Mouse (Mus musculus) v-Abl transformed pro-B cells (cell line): ENCODE results near the gene Psenen.

Experiments used
- in situ Hi-C, 2 experiments: fragments of 400-800 bp; cut with MboI; formaldehyde crosslinking; loops; one replicate each; pipeline ENCODE4 v1.15.1; 2025; ENCODE audit not compliant: unreplicated experiment in 2 of 2

Gene Psenen

DNA sequence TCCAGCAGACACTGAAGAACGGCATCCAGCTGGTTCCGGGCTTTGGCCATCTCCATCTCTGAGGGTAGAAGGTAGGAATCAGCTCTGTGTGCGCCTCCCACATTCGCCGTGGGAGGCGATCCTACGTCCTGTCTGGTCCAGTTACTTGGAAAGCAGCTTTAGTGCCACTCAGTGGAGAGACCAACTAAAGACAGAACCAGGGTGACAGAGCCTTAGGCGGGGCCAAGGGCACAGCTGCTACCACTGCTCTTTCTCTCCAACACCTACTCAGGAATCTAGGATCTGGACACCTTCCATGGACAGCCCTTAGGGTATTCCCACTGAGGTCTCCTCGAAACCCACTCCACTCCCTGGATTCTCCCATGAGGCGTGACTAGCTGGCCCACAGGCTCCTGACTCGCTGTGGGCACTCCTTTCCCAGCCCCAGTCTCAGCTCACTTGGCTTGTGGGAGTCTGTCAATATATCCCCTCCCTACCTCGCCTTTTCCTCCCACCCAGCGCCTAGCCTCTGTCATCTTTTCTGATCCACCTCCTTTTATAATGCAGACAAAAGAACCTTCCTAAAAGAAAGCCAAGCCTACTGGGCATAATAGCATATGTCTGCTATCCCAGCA is 5.4 kb downstream of the Psenen start:
- in situ Hi-C loops: loop anchor here in 1 of 2 experiments (5.0 kb wide), 1 partner anchor 66 kb away; the partner anchor contains the start of gene Prodh2

DNA sequence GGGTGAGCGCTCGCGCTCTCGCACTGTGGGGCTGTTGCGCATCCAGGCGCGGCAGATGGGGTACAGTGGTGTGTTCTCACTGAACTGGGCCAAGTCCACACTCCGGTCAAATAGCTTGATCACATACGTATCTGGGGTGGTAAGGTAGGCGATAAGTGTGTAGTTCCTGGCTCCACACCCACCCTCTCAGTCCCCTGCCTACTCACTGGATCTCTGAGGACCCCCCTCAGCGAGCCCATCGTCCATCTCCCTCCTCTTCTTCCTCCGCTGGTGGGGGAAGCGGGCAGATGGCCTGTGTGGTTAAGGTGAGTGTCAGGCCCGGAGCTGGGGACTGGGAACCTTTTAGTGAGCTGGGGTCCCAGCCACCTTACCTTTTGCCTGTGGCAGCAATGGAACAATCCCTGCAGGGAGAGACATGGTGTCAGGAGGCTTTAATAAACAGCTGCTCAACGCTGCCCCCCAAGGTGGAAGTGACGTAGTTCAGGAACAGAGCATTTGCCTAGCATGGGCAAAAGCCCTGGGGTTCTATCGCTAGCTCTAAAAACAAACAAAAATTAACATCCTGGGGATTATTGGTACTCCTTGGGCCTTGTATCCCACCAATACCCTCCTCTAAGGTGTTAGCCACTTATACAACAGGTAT is 6.4 kb downstream of the Psenen start:
- in situ Hi-C loops: loop anchor here in 1 of 2 experiments (5.0 kb wide), 1 partner anchor 65 kb away; the partner anchor contains the start of gene Prodh2

DNA sequence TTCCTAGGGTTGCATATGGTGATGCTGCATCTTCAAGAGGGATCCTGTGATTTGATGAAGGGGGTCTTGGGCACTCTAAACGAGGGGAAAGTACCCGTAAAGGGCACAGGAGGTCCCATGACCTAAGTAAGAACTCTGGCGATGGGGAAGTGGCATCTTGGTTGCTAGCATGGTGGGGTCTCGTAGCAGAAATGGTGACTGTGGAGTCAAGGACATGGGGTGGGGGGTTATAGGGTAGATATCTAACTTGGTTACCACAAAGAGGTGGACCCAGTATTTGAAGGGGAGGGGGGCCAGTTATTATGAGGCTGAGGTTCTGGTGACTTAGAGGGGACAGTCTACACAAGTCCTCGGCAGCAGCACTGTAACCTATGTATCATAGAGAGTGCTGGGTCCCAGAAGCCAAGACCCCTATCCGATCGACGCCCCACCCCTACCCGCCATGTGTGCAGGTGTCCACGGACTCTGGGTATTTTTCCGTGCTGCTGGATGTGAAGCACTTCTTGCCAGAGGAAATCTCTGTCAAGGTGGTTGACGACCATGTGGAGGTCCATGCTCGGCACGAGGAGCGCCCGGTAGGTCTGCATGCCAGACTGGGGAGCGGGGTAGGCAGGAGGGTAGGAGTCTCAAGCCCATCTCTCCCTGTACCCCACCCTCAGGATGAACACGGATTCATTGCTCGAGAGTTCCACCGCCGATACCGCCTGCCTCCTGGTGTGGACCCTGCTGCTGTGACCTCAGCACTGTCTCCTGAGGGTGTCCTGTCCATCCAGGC is 9.4 kb downstream of the Psenen start:
- in situ Hi-C loops: no loop called here

DNA sequence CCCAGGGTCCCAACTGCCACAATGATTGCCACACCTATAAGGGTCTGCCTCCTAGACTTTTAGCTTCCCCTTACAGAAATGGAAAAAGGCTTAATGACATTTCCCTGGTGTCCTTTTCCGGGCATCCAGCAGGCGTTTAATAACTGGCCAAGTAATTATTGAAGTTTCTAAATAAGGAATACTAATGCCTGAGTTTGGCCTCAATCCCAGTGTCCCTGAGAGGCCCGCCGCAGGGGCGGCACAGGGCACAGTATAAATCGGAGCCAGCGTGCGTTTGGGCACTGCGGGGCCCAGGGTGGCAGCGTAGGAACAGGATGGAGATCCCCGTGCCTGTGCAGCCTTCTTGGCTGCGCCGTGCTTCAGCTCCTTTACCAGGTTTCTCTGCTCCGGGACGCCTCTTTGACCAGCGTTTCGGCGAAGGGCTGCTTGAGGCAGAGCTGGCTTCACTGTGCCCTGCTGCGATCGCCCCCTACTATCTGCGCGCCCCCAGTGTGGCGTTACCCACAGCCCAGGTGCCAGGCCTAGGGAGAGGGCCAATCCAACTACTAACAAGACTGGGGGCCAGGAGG is 10.3 kb downstream of the Psenen start:
- in situ Hi-C loops: no loop called here

DNA sequence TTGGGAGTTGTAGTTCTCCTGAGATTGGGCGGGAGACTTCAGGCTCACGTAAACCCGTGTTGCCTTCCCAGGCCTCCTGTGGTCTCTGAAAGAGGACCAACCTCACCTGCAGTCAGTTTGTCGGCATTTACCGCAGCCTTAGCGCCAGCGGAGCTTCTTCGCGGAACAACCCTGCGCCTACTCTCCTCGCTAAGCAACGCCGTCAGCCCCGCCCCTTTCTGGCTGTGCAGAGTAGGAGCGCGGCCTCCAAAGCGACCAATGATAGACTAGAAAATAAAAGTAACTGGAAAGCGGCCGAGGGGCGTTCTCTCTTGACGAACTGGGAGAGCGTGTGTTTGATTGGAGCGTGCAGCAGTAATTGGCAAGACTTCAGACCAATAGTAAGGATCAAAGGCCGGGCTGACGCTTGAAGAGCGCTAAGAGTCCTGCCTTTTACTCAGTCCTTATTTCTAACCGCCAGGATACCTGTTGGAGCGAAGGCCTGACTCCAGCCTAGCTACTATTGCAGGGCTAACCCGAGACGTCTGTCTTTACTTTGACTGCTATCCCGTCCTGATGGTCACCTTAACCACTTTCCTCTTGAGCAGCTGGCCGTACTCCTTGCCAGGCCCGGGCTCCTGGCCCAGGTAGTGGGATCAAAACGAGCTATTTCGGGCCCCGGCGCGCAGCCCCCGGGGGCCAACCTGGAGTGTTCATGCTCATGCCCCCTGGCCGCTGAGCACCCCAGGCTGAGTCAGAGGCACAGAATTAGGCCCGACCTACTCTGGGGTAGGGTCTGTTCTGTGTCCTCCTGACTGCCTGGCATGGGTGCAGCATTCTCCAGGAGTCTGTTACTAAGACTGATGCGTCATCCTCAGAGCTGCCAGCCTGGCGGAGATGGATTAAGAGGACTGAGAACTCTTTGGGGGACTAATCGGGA is 11.1 kb downstream of the Psenen start, which contains the start of the genes Hspb6 and Proser3:
TSS of gene Hspb6 (plus strand) at position 77 of the 919 bp plus-strand sequence.
TSS of gene Proser3 (minus strand) at position 198 of the 919 bp plus-strand sequence.
- in situ Hi-C loops: no loop called here

DNA sequence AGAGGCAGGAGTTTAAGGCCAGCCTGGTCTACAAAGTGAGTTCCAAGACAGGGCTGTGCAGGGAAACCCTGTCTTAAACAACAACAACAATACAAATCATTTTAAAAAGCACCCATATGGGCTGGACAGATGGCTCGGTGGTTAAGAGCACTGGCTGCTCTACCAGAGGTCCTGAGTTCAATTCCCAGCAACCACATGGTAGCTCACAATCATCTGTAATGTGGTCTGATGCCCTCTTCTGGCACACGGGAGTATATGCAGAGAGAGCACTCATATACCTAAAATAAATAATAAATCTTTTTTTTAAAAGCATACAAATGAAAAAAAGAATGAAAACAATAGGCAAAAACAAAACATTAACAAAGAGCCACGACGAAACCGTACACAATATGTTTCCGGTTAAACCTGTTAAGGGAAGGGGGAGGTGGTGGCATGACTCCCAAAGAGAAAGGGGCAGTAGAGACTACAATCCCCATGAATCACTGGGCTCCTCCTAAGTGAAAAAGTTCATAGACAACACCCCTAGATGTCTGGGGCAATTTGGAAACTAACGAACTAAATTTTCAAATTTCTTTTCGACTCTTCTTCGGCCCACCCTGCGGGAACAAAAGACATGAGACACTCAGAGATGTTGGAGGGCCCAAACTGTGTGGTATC is 11.9 kb downstream of the Psenen start:
- in situ Hi-C loops: no loop called here

DNA sequence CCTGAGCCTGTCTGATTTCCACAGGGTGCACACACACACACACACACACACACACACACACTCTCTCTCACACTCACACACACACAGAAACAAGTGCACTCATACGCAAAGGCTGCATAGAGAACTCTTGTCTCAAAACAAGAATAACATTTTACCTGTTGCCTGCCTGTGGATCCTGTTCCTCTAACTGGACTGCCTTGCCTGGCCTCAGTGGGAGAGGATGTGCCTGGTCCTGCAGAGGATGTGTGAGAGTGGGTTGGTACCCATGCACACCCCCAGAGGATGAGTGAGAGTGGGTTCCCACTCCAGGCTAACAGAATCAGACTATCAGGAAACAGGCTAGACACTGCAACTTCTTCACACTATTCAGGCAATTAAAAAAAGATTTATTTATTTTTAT is 12.8 kb downstream of the Psenen start:
- in situ Hi-C loops: no loop called here

DNA sequence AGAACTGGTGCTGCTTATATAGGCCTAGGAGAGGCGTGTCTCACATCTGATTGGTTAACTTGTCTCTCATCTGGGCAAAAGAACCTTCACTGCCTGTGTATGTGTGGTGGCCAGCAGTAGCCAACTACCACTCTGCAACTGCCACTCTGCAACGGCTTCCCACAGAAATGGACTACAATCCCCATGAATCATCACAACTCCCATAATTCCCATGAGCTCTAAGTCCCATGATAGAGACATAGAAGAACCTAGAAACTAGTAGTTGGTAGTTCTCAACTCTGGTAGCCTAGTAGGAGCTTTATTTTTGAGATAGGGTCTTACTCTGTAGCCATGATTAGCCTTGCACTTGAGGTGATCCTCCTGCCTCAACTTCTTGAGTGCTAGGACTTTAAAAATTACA is 13.5 kb downstream of the Psenen start:
- in situ Hi-C loops: loop anchor here in 1 of 2 experiments (5.0 kb wide), 1 partner anchor 58 kb away; the partner anchor contains the start of gene Prodh2

DNA sequence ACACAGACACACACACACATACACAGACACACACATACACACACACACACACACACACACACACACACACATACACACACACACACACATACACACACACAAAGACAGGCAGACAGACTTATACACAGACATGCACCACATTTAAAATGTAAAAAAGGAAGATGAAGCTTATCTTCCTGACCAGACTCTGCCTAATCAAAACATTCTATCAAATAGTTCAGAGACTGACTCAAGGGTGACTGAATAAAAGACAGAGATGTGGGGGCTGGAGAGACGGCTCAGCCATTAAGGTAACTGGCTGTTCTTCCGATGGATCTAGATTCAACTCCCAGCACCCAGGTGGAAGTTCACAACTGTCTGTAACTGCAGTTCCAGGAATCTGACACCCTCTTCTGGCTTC is 19.1 kb downstream of the Psenen start:
- in situ Hi-C loops: no loop called here

DNA sequence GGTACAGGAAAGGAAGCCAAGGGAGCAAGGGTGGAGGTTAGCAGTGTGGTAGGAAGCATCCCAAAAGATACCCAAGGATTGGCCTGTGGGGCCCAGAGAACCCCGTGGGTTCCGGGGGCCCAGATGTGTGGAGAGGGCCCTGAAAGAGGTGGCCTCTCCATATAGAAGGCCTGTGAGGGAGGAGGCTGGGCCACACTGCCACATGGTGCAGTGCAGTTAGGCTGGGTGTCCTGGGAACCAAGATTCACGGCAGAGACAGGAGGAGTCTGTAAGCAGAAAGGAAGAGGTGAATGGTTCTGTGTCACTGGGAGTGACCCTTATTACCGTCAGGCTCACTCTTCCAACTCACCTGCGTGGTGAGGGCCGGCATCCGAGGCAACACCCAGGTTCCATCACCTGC is 22.9 kb downstream of the Psenen start:
- in situ Hi-C loops: no loop called here

DNA sequence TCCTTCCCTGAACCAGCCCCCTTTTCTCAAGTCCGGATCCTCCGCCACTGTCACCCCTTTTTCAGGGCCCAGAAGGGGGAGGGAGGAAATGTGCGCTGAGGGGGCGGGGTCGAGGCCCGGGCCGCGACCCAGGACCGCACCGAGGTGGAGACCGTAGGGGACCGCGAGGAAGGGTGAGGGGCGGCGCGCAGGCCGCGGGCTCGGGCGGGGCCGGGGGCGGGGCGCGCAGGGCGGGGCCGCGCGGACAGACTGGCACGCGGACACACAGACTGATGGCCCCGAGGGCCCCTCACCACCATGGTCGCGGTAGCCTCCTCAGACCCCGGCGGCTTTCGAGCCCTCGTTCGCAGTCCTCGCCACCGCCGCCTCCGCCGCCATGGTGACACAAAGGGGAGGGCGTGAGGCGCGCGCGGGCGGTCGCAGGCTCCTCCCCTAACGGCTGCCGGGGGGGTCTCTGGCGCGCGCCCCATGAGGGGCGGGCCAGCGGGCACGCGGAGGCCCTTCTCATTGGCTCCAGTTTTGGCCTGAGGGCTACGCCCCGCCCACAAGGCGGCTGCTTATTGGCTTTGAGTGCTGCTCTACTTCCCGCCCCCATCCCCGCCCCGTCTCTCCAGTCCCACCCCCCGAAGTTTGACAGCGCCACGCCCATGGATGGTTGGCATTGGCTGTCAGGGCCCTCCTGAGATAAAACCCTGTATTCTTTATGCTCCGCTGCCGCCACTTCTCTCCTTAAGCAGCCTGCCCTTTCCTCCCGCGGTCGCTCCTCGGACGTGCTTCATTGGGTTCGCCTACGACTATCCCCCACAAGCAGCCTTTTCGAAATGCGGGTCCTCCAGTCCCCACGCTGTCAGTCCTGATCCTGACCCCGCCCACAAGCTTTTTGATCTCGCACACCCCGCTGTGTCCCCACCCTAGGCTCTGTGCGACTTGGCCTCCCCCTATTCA is 28.5 kb downstream of the Psenen start, which contains the start of gene Arhgap33:
TSS of gene Arhgap33 (minus strand) at position 428 of the 945 bp plus-strand sequence.
- in situ Hi-C loops: no loop called here

DNA sequence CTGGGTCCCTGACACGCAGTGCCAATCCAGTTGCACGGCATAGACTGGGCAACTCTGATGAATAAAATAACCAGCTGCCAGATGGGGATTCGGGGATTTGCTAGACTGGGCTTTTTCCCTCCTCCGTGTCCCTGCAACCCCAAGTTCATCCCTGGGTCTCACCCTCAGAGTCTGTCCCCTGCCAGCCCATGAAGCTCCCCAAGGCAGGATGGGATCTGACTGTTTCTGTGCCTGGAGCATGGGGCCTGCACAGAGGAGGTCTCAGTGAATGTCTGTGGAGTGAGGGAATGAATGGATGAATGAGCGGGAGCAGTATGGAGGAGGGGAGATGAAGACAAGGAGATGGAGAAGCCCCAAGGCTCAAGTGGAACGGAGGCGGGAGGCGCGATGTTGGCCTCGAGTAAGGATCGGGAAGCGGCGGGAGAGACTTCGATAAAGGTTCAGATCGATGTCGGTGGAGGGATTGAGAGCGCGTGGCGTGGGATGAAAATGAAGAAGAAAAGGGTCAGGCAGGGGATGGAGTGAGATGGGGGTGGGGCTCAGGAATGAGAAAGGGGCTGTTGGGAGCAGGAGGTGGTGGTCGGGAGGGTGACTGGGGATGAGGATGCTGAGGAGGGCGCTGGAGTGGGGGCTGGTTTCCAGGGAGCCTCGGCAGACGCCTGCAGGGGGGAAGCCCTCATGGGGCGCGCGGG is 29.3 kb downstream of the Psenen start:
- in situ Hi-C loops: no loop called here

DNA sequence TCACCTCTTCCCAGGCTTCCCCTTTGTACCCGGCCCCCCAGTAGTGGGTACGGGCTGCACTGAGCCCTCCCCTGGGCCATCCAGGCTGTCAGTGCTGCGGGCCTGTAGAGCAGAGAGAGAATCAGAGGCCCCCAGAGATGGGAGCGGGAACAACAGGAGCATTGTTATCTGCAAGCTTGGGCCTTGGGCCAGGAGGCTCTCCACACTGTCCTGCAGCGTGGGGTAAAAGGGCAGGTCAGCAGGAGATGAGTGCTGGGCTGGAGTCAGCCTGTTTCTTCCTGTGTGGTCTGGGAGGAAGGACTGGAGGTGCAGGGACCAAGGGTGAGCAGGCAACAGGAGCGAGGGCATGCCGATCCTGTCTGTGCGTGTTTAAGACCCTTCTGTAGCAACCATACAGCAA is 30.5 kb downstream of the Psenen start:
- in situ Hi-C loops: no loop called here

DNA sequence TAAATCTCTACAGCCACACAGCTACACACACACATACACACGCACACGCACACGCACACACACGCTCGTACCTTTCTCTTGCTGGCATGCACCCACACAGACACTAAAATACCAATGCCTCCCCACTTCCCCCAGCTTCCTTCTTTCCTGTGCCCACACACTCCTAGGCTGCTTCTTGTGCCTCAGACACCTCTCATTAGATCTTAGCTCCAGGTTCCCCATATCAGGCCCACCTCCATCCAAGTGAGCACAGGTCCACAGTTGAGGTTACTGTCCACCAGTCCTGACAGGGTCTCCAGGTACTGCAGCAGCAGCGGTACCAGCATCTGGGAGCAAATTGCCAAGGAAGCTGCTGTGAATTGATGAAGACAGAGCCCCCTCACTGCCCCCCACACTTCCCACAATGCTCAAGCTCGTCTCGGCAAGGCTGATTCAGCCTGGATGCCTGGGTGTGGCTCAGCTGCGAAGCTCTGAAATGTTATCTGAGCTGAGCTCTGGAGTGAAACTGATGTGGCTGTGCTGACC is 32.1 kb downstream of the Psenen start:
- in situ Hi-C loops: no loop called here

DNA sequence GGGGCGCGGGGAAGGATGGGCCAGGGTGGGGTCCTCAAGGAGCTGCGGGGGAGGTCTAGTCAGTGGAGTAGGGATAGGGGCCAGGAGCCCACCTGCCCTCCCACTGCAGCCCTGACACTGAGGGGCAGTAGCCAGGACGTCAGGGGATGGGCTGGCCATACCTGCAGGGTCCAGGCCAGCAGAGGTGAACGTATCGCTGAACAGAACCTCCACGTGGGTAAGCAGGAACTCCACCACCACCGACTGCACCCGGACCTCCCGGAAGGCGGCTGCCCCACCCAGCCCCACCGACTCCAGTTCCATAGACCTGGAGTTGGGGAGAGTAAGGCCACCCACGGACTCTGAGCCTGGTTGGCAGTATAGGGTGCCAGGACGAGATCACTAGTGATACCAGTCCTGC is 36.4 kb downstream of the Psenen start:
- in situ Hi-C loops: no loop called here

DNA sequence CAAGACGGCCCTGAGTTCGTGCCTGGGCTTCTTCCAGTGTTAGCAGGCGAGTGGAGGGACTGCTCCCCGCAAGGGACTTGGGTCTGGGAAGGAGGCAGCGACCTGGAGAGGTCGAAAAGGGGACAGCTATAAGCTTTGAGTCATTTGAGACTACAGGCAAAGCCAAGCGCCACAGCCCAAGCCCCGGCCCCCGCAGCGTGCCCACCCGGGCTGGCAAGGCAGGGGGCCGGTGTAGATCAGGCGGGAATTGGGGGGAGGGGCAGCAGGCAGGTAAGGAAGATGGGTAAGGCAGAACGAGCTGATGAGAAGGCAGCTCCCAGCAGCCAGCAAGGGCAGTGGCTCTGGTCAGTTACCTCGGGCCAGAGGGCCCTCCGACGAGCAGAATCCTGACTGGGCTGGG is 37.0 kb downstream of the Psenen start:
- in situ Hi-C loops: no loop called here

DNA sequence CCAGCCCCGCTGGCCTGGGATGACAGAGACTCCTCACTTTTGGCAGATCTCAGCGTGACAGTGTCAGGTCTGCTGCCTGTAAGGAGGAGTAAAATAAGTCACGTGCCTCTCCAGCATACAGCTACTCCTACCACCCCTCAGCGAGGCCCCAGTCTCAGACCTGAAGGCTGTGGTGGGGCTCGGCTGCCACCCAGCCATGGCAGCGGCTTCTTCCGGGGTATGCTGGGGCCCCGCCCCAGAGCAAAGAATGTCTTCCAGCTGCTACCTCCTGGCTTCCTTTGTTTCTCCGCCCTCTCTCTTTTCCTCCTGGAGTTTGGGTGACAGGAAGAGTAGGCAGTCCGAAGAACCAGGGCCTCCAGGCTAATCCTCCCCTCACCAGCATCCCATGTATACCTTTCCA is 37.5 kb downstream of the Psenen start:
- in situ Hi-C loops: no loop called here

DNA sequence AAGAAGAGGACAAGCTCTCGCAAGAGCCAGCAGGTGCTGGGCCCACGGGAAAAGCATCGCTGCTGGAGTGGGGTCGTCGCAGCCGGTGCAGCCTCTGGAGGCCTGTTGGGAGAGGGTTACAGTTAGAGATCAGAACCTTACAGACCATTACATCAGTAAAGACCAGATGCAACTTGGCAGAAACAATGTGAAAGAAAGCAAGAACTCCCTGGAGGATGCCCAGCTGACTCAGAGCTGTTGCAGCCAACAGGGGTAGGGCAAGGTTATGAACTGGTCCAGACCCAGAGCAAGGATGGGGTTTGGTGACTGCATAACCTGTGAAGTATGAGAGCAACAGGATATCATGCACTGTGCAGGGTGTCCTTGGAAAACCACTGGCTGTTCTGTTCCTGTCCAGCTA is 38.9 kb downstream of the Psenen start:
- in situ Hi-C loops: no loop called here
